Mouse (Mus musculus): Measurements from ENCODE around the gene Vac14. TPM values are rescaled to one million over a fixed set of nuclear protein-coding genes. Genes with fewer than 3 reads are reported as not detected.
A peak's percentile ranks its signal among the peaks of the same experiment; 100 is the strongest.

Vac14 gene
- total RNA-seq, 2 experiments from 2014 or later, result 22.8 to 23.4 TPM

DNA sequence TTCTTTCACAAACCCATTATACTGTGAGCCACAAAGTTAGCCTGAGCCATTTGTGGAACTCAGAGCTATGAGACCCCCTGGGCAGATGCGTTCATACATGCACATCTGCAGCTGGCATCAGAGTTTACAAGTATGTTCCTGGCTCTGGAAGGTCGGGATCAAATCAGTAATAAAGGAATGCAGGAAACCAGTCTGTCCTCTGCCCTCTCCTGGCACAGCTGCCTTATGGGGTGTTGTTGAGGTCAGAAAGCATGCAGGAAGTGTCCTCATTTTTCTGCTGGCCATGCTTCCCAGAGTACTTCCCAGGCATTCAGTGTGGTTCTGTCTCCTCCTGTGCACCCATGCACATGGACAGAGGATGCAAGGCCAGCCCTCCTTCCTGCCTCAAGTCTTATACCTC, 54.8 kb downstream of the Vac14 start:
- Histone ChIP-seq H3K4me3 (no peak overlapping the region), H3K27ac (no peak overlapping the region)
- no peak for DNase-seq (ENCODE audit: low spot score in 2 of 2)
- no peak for TF ChIP-seq CTCF (conservative IDR thresholded peaks at IDR 0.05)

DNA sequence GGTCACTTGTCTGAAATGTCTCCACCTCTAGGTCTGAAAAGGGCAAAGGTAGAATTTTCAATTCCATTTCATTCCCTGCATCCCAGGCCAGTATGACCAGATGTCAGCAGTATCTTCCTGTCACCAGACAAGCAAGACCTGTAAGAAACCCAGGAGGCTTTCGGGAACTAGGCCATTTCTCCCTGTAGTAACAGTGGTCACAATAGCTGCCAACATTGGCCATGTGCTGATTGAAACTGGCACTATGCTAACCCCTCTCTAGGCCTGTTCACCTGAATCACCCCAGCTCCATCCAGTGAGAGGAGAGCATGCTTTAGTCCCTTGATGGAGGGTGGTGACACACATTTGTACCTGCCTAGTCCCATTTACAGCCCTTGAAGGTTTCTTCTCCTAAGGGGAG, 56.2 kb downstream of the Vac14 start:
- DNase-seq (ENCODE audit: low spot score in 2 of 2), result no peak
- Histone ChIP-seq H3K4me3 (no peak overlapping the region), H3K27ac (no peak overlapping the region)
- no peak for TF ChIP-seq CTCF (conservative IDR thresholded peaks at IDR 0.05)

DNA sequence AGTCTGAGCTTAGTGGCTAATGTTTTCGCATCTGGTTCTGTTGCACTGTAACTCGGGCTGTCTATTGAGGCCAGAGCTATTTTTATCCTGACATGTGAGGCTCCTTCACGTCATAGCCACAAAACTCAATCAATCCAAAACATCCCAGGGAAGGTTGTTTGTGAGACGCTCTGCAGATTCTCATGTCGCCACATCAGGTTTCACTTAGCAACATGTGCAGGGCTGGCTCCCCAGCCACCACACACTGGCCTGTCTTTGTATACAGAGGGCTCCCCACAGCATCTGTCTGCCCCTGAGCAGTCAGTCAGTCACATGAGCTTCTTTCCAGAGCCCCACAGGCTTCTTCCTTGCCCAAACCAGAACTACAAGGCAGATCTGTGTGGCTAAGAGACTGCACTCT, 58.3 kb downstream of the Vac14 start:
- no peak for TF ChIP-seq CTCF (conservative IDR thresholded peaks at IDR 0.05)
- no peak for DNase-seq (ENCODE audit: low spot score in 2 of 2)
- Histone ChIP-seq H3K27ac (peak overlapping the region; percentile 60; the same call in 1 of the 2 replicates), H3K4me3 (no peak overlapping the region)

DNA sequence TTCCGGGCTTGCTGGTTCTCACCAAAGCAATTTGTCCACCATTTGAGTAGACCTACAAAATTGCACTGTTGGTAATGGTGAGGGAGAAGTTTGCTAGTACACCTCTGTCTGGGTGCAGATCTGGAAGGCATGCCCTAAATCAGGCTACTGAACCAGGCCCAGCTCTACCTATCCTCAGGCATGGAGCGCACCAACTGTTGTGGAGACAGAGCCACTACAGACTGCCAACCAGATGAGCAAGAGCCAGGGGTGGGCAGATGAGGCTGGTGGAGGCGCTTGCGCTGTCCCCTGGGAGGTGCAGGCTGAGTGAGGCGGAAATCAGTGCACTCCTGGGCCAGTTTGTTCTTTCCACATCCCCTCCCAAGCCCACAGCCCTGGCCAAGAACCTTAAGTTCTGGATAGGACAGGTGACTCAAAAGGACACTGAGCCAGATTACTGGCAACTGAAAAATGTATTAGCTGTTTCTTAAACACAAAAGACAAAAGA, 58.8 kb downstream of the Vac14 start:
- DNase-seq (ENCODE audit: low spot score in 2 of 2), result no peak
- no peak for TF ChIP-seq CTCF (conservative IDR thresholded peaks at IDR 0.05)
- H3K4me3 ChIP-seq, result no peak overlapping the region
- H3K27ac ChIP-seq, result peak overlapping the region; percentile 60; the same call in 1 of the 2 replicates

DNA sequence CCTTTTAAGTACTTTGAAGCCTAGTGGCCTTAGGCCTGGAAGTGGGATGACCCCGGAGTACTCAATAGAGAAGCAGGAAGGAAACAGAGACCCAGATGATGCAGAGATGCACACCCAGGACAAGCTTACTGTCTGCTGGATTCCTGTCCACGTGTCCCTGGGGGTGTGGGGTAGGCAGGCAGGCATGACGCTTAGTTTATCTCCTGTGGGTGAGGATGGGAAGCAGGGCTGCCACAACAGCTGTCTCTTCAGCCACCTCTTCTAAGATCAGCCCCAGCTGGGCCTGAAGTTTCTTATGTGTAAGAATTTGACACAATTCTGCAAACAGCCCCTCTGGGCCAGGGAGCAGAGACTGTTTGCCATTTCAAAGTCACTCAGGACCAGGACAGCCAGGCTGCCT, 60.6 kb downstream of the Vac14 start:
- Histone ChIP-seq H3K27ac (no peak overlapping the region), H3K4me3 (no peak overlapping the region)
- no peak for TF ChIP-seq CTCF (conservative IDR thresholded peaks at IDR 0.05)
- DNase-seq (ENCODE audit: low spot score in 2 of 2), result no peak

DNA sequence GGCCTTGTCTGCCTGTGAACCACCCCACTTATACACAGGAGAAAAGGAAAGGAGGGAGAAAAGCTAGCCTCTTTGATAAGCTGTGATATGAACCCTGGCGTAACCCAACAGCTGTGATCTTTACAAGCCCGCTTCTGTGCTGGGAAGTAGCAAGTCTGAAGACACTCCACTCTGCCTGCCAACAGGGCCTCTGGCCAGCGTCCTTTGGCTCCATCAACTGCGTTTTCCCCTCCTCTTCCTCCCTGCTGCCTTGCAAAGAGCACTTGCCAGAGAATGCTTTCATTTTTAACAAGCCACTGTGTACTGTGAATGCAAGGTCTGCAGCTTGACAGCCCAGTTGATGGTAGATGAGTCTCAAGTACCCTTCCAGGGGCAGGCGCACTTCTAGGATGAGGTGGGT, 69.3 kb downstream of the Vac14 start:
- peak overlapping the region; percentile 75 for H3K27ac ChIP-seq
- H3K4me3 ChIP-seq, result no peak overlapping the region
- peak in 1 of 2 experiments; percentile 77 for DNase-seq (ENCODE audit: low spot score in 2 of 2)
- TF ChIP-seq CTCF (conservative IDR thresholded peaks at IDR 0.05), result no peak

DNA sequence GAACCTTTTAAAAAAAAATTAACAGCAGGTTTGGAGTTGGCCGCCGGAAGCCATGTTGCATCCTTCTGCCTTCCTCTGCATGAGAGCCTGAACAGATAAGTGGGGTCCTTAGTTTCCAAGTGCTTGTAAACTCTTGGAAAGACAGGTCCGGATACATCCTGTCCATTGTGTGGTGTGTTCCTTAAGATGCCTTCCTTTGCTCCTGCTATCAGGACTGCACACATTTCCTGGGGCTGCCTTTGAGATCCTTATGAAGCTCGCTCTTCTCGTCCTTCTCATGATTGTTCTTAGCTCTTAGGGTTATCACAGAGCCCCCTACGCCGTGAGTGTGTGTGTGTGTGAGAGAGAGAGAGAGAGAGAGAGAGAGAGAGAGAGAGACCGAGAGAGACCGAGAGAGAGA, 71.6 kb downstream of the Vac14 start:
- DNase-seq (ENCODE audit: low spot score in 2 of 2), result no peak
- no peak overlapping the region for H3K4me3 ChIP-seq
- no peak overlapping the region for H3K27ac ChIP-seq
- no peak for TF ChIP-seq CTCF (conservative IDR thresholded peaks at IDR 0.05)

DNA sequence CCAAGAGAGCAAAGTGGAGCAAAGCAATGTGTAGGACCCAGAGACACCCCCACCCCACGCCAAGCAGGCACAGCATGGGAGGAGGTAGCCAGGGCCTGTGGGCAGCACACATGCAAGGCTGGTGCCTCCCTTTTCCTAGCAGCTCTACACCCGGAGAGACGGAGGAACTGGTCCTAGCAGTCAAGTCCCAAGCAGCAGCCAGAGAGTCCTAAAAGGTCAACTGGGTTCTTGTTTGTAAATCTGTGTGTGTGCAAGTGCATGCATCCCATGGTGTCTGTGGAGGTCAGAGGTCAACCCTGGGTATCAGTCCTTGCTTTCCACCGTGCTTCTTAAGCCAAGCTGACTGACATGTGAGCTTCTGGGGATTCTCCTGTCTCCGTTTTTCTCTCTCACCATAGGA, 75.8 kb downstream of the Vac14 start:
- H3K4me3 ChIP-seq, result no peak overlapping the region
- peak overlapping the region; percentile 64 for H3K27ac ChIP-seq
- no peak for TF ChIP-seq CTCF (conservative IDR thresholded peaks at IDR 0.05)
- no peak for DNase-seq (ENCODE audit: low spot score in 2 of 2)

DNA sequence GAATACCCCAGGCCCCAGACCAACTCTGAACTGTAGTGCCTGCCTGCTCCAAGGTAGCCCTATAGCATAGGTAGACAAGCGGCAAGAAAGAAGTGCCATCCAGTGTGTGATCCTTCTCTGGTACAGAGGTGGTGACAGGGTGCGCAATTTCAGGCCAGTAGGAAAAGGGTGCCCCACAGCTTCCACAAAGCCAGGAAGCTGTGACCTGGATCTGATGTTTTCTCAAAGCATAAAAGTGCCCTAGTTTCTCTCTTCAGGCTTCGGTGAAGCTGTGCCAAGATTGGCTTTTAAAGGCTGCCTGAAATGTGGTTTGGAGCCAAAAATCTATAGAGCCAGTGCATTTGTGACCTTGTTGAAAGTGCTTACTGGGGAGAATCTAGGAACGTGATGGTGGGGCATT, 76.4 kb downstream of the Vac14 start:
- no peak for DNase-seq (ENCODE audit: low spot score in 2 of 2)
- peak overlapping the region; percentile 64 for H3K27ac ChIP-seq
- no peak for TF ChIP-seq CTCF (conservative IDR thresholded peaks at IDR 0.05)
- H3K4me3 ChIP-seq, result no peak overlapping the region

DNA sequence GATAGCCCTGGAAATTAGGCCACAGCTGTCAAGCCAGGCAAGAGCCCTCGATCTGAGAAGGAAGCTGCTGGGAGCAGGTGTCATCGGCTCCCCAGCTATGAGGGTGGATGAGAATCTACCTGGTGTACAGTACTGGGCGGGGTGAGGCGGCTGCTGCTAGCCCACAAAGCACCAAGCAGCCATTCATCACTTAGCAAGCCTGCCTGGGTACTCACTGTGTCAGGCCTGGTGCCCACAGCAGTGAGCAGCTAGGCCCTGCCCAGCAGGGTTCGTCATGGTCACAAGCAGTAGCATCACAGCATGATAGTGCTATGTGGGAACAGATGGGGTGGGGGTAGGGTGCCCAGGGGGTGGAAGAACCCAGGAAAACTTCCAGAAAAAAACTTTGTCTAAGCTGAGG, 77.0 kb downstream of the Vac14 start:
- H3K4me3 ChIP-seq, result no peak overlapping the region
- H3K27ac ChIP-seq, result peak overlapping the region; percentile 64; the same call in 1 of the 2 replicates
- no peak for TF ChIP-seq CTCF (conservative IDR thresholded peaks at IDR 0.05)
- DNase-seq (ENCODE audit: low spot score in 2 of 2), result no peak

DNA sequence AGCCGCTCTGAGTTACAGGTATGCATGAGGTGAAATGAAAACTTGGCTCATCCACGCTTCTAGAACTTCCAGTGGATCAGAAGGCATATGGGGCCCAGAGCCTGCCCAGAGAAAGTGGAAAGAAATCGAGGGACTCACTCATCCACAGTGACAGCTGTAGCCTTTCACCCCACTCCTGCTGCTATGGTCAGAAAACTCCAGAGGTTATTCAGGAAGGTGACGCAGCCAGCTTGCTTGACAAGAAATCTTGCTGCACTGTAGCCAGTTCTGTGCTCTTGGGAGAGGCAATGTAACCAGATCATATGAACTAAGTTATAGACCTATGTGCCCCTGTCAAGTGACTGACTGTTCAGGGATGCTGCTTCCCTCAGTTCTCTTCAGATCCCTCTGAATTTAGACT, 77.7 kb downstream of the Vac14 start:
- Histone ChIP-seq H3K27ac (peak overlapping the region; percentile 64; the same call in 1 of the 2 replicates), H3K4me3 (no peak overlapping the region)
- DNase-seq (ENCODE audit: low spot score in 2 of 2), result no peak
- TF ChIP-seq CTCF (conservative IDR thresholded peaks at IDR 0.05), result no peak

DNA sequence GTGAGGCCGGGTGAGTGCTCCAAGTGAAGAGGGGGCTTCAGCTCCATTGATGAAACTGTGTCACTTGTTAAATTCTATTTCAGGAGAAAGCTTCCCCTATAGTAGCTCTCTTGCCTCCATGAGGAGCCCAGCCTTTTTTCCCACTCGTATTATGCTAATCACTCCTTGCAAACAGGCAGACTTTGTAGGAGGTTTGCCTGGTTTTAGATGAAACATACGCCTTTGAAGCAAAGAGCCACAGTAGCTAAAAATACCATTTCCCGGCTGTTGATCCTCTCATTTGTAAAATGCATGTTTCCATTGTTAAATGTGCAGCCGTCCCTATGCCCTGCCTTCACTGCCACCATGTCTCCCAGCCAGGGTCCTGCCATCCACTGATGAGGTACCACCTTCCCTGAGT, 79.2 kb downstream of the Vac14 start:
- no peak for TF ChIP-seq CTCF (conservative IDR thresholded peaks at IDR 0.05)
- no peak overlapping the region for H3K27ac ChIP-seq
- no peak overlapping the region for H3K4me3 ChIP-seq
- DNase-seq (ENCODE audit: low spot score in 2 of 2), result peak in 1 of 2 experiments; percentile 67

DNA sequence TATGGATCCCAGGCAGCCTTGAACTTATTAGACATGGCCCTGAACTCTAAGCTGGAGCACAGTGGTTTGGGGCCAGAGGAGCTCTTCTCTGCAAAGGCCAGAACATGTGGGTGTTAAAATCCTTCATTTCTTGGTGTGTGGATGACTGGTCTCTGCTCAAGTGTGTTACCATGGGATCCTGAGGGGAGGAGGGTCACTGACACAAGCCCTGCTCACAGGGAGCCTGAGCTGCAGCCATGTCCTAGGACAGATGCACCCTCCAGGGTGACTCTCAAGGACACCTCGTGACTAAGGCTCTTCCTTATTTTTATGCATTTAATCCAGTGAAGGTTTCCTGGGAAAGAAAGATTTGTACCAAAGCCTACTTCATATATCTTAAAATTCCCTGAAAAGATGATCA, 79.7 kb downstream of the Vac14 start:
- TF ChIP-seq CTCF (conservative IDR thresholded peaks at IDR 0.05), result no peak
- Histone ChIP-seq H3K4me3 (no peak overlapping the region), H3K27ac (0 out of 2 replicates have a peak overlapping the region, but pooled peaks have one; percentile 9)
- no peak for DNase-seq (ENCODE audit: low spot score in 2 of 2)

DNA sequence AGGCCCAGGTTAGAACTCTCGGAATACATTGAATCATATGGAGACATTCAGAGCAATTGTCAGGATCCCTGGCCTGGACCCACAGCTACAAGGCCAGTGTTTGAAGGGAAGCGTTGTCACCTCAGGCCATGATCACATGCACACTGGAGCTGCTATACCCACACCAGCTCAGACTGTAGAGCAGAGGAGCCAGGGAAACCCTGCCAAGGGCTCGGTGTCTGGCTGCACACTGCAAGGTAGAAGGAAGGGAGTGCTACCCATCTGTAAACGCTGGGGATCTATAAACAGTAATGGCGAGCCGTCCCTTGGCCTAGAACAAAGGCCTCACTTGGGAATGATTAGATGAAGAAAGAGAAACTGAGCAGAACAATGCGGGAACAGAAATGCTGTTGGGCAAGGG, 81.1 kb downstream of the Vac14 start:
- Histone ChIP-seq H3K27ac (peak overlapping the region; percentile 28; the same call in 1 of the 2 replicates), H3K4me3 (no peak overlapping the region)
- no peak for DNase-seq (ENCODE audit: low spot score in 2 of 2)
- no peak for TF ChIP-seq CTCF (conservative IDR thresholded peaks at IDR 0.05)

DNA sequence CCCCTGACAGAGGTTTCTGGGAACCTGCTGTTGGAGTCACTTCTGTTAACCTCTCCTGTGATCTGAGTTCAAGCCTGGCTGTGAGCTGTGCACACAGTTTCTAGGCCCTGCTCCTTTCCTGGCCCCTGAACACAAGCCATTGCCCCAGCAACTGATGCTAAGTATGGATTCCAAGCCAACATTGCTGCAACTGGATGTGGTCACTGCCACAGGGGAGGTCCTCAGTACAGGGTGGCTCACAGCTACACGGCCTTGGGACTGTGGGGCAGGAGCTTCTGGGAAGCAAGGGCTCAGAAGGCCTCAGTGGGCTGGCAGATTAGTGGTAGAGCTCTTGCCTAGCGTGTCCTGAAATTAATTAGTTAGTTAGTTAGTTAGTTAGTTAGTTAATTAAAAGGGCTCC, 82.2 kb downstream of the Vac14 start:
- Histone ChIP-seq H3K27ac (peak overlapping the region; percentile 32; the same call in 1 of the 2 replicates), H3K4me3 (no peak overlapping the region)
- no peak for TF ChIP-seq CTCF (conservative IDR thresholded peaks at IDR 0.05)
- no peak for DNase-seq (ENCODE audit: low spot score in 2 of 2)
